Mouse (Mus musculus): ENCODE data around the gene Gnat3.

The Gnat3 gene

GRCm38 (mm10) chr5:18006157-18006556 lies 43.8 kb downstream of the Gnat3 start:
- DNase-seq (ENCODE audit: low read depth, low spot score), result no peak

DNA sequence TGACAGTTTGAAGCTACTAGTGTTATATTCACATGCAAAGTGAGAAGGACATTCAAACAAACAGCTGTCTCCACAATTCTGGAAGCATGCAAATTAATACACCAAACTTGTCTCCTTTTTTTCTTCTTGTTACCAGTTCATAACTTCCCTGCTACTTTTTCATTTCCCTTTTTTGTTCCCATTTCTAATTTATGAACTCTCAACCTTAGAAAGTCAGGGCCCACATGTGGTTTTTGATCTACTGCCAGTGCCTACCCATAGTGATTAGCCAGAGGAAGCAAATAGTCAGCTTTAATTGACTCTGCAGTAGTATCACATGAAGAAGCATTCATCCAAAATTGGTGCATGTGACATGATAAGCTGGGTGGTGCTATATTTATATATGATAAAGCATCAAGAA lies 44.7 kb downstream of the Gnat3 start:
- no peak for DNase-seq (ENCODE audit: low read depth, low spot score)

GRCm38 (mm10) chr5:18010301-18010700 lies 48.0 kb downstream of the Gnat3 start:
- no peak for DNase-seq (ENCODE audit: low read depth, low spot score)

- DNase-seq (ENCODE audit: low read depth, low spot score), result no peak
Measured at GRCm38 (mm10) chr5:18013196-18013595, 50.8 kb downstream of the Gnat3 start.

DNA sequence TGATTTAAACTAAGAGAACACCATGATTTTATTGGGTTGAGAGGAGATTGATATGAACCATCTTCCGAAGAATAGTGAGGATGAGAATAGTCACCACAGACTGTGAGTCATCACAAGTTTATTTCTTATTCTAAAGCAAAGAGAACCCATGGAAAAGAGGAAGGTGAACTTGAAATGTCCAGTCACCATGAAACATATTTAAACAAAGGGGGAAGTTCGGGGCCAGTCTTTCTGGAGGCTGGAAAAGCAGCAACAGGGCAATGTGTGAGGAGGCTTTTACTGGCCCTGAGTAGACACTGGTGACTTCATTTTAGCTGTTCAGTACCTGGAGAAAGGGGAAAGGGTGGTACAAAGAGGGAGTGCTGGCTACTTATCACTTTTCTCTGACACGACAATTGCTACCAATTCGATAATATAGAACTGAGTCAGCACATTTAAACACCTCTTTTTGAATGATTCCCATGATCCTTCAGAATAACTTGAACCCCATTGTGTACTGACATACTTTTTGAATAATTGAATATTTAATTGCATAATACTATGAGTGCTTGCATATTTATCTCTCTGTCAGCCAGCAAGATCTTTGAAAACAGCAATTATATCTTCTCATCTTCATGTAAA lies 52.0 kb downstream of the Gnat3 start:
- DNase-seq (ENCODE audit: low read depth, low spot score), result no peak

GRCm38 (mm10) chr5:18023347-18023746 lies 61.0 kb downstream of the Gnat3 start:
- no peak for DNase-seq (ENCODE audit: low read depth, low spot score)

- DNase-seq (ENCODE audit: low read depth, low spot score), result no peak
Measured at GRCm38 (mm10) chr5:18027531-18027930, 65.2 kb downstream of the Gnat3 start.

GRCm38 (mm10) chr5:18035848-18036638 lies 73.7 kb downstream of the Gnat3 start:
- DNase-seq (ENCODE audit: low read depth, low spot score), result no peak

- peak; percentile 30 for DNase-seq (ENCODE audit: low read depth, low spot score)
Measured at GRCm38 (mm10) chr5:18043022-18043421, 80.7 kb downstream of the Gnat3 start.

- no peak for DNase-seq (ENCODE audit: low read depth, low spot score)
Measured at GRCm38 (mm10) chr5:18048841-18049240, 86.5 kb downstream of the Gnat3 start.

DNA sequence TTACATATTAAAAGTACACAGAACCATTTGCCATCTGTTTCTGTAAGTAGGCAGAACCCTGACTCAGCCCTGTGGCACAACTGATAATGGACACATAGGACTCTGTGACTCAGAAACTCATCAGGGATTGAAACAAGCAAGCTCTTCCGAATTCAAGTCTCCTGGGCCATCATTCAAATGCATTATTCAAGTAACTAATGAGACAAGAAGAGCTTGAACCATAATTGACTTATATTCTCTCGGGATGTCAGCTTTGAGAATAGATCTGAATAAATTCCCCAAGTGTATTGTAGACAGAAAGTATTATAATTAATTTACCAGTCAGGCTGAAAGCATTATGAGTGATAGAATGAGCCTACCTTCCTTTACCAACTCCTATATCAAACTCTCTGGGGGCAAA lies 93.0 kb downstream of the Gnat3 start:
- DNase-seq (ENCODE audit: low read depth, low spot score), result no peak

Measured in retina, adult 2 months (tissue).